Mouse (Mus musculus): ENCODE results near the gene Gtf2e1. TPM values are rescaled to one million over a fixed set of nuclear protein-coding genes. Genes with fewer than 3 reads are reported as not detected.

The Gtf2e1 gene
- polyA plus RNA-seq, 1 experiment from 2014 or later = 31.9 TPM

DNA sequence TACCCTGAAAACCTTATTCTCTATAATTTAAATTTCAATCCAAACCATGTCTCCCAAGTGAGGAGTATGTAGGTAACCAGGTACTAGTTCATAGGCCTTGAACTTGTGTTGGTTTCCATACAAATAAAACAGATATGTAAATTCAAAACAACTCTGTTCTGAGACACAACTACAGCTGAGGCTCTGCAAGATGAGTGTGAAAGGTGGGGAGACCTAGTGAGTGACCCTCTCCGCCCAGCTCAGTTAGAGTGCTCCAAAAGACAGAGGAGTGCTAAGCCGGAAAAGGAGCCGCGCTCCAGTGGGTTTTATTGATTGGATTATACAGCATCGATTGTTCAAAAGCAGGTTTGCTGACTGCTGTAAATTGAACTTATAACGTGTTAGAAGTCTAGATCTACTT is 22.8 kb upstream of the Gtf2e1 start:
- Histone ChIP-seq H3K4me2 (ENCODE audit: low read length) (no peak overlapping the region), H3K27me3 (ENCODE audit: control insufficient read depth, insufficient read depth, low read depth, low read length) (no peaks in the 10 kb centered on the region), H3K9ac (ENCODE audit: low read depth, low read length) (no peak overlapping the region), H3K9me3 (replicated peaks; ENCODE audit: control insufficient read depth, low read length, poor library complexity, severe bottlenecking) (no peaks in the 10 kb centered on the region), H3K4me3 (ENCODE audit: low read depth, low read length) (no peak overlapping the region), H3K36me3 (ENCODE audit: control insufficient read depth, insufficient read depth, low read length) (peaks cover 2% of the 10 kb centered on the region; the same call in 1 of the 2 replicates), H3K27ac (ENCODE audit: low read length) (no peak overlapping the region), H3K4me1 (ENCODE audit: control insufficient read depth, insufficient read depth, low read length) (no peaks in the 10 kb centered on the region)
- WGBS = 43% methylated on average over 6 of the region's 6 CpGs
- ATAC-seq = no peak

DNA sequence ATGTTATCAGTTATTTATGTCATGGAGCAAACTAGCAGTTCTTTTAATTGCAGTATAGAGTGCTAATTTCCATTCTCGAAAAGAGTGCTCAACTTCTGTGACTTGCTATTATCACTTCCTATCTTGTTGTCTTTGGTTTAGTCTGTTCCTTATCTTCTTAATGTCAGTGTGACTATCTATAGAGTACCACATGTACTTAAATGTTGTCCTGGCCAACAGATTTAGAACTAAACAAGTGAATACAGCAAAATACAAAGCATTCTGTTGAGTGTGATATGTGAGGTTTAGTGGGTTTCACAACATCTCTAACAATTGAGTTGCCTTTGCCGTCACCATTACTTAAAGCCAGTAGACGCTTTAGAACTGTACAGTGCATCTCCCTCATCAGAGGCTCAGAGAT is 13.2 kb upstream of the Gtf2e1 start:
- H3K4me2 ChIP-seq (ENCODE audit: low read length) = no peak overlapping the region
- no peaks in the 10 kb centered on the region for H3K9me3 ChIP-seq (replicated peaks; ENCODE audit: control insufficient read depth, low read length, poor library complexity, severe bottlenecking)
- no peaks in the 10 kb centered on the region for H3K27me3 ChIP-seq (ENCODE audit: control insufficient read depth, insufficient read depth, low read depth, low read length)
- no peak for ATAC-seq
- 96% methylated on average over 3 of the region's 3 CpGs for WGBS
- H3K9ac ChIP-seq (ENCODE audit: low read depth, low read length) = no peak overlapping the region
- H3K4me3 ChIP-seq (ENCODE audit: low read depth, low read length) = no peak overlapping the region
- H3K36me3 ChIP-seq (ENCODE audit: control insufficient read depth, insufficient read depth, low read length) = peaks cover 2% of the 10 kb centered on the region; the same call in 1 of the 2 replicates
- H3K27ac ChIP-seq (ENCODE audit: low read length) = no peak overlapping the region
- no peaks in the 10 kb centered on the region for H3K4me1 ChIP-seq (ENCODE audit: control insufficient read depth, insufficient read depth, low read length)

DNA sequence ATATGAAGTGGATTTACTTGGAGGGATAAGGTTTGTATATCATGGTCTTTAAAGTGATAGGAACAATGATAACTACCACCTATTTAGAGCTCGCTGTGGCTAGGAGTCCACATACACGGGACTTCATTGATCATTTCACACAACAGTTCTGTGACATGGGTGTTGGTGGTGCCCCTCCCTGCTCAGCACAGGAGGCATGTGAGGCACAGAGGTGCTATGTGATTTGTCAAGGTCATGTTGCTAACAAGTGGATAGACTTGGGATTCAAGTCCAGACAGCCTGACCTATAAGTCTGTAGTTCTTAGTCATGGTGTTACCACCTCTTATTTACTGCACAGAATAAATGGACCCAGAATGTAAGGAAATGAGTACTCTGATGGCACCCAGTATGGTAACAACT is 11.4 kb upstream of the Gtf2e1 start:
- 94% methylated on average over 2 of the region's 2 CpGs for WGBS
- ATAC-seq = no peak
- peaks cover 3% of the 10 kb centered on the region; the same call in 1 of the 2 replicates for H3K4me1 ChIP-seq (ENCODE audit: control insufficient read depth, insufficient read depth, low read length)
- no peak overlapping the region for H3K27ac ChIP-seq (ENCODE audit: low read length)
- H3K4me2 ChIP-seq (ENCODE audit: low read length) = no peak overlapping the region
- H3K9me3 ChIP-seq (replicated peaks; ENCODE audit: control insufficient read depth, low read length, poor library complexity, severe bottlenecking) = no peaks in the 10 kb centered on the region
- no peak overlapping the region for H3K4me3 ChIP-seq (ENCODE audit: low read depth, low read length)
- no peaks in the 10 kb centered on the region for H3K27me3 ChIP-seq (ENCODE audit: control insufficient read depth, insufficient read depth, low read depth, low read length)
- no peaks in the 10 kb centered on the region for H3K36me3 ChIP-seq (ENCODE audit: control insufficient read depth, insufficient read depth, low read length)
- H3K9ac ChIP-seq (ENCODE audit: low read depth, low read length) = no peak overlapping the region

DNA sequence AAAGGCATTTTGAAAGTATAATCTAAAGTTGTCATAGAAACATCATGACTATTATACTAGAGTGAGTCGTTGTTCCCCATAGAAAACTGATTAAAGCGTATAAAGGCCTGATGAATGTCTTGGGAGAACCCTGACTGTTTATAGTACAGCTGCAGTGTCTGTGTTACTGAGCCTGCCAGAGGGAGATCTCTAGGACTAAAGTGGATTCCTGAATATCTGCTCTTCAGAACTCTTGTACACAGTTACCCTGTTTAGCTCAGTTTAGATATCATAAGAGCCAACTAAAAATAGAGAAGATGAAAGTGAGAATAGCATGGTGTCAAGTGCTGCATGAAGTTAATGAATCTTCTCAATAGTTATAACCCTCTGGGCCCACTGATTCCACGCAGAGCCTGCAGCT is 10.7 kb upstream of the Gtf2e1 start:
- no peak overlapping the region for H3K27ac ChIP-seq (ENCODE audit: low read length)
- ATAC-seq = no peak

DNA sequence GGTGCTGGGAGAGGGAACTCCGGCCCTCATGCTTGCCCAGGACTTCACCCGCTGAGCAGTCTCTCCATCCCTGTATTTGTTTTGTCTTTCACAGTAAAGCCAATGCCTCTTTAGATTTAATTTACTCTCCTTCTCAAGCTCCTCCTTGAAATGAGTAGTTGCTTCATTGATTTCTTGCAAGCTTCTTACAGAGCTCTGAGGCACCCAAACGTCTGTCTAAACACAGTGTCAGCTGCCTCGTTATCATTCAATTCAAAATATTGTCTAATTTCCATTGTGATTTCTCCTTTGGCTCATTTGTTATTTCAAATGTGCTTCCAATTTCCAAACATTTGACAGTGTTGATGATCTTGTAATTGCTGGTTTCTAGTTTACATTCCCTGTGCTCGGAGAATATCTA is 6.7 kb upstream of the Gtf2e1 start:
- Histone ChIP-seq H3K4me2 (ENCODE audit: low read length) (no peak overlapping the region), H3K9ac (ENCODE audit: low read depth, low read length) (no peak overlapping the region), H3K9me3 (replicated peaks; ENCODE audit: control insufficient read depth, low read length, poor library complexity, severe bottlenecking) (no peaks in the 10 kb centered on the region), H3K4me1 (ENCODE audit: control insufficient read depth, insufficient read depth, low read length) (peaks cover 3% of the 10 kb centered on the region; the same call in 1 of the 2 replicates), H3K4me3 (ENCODE audit: low read depth, low read length) (no peak overlapping the region), H3K27me3 (ENCODE audit: control insufficient read depth, insufficient read depth, low read depth, low read length) (no peaks in the 10 kb centered on the region), H3K36me3 (ENCODE audit: control insufficient read depth, insufficient read depth, low read length) (no peaks in the 10 kb centered on the region), H3K27ac (ENCODE audit: low read length) (no peak overlapping the region)
- ATAC-seq = no peak
- WGBS = 59% methylated on average over 5 of the region's 5 CpGs

More for the DNA sequence above, 10.7 kb upstream of the Gtf2e1 start:
- Histone ChIP-seq H3K27me3 (ENCODE audit: control insufficient read depth, insufficient read depth, low read depth, low read length) (no peaks in the 10 kb centered on the region), H3K4me2 (ENCODE audit: low read length) (no peak overlapping the region), H3K36me3 (ENCODE audit: control insufficient read depth, insufficient read depth, low read length) (no peaks in the 10 kb centered on the region), H3K9me3 (replicated peaks; ENCODE audit: control insufficient read depth, low read length, poor library complexity, severe bottlenecking) (no peaks in the 10 kb centered on the region), H3K9ac (ENCODE audit: low read depth, low read length) (no peak overlapping the region), H3K4me1 (ENCODE audit: control insufficient read depth, insufficient read depth, low read length) (peaks cover 3% of the 10 kb centered on the region; the same call in 1 of the 2 replicates), H3K4me3 (ENCODE audit: low read depth, low read length) (no peak overlapping the region)
- 49% methylated on average over 3 of the region's 3 CpGs for WGBS

DNA sequence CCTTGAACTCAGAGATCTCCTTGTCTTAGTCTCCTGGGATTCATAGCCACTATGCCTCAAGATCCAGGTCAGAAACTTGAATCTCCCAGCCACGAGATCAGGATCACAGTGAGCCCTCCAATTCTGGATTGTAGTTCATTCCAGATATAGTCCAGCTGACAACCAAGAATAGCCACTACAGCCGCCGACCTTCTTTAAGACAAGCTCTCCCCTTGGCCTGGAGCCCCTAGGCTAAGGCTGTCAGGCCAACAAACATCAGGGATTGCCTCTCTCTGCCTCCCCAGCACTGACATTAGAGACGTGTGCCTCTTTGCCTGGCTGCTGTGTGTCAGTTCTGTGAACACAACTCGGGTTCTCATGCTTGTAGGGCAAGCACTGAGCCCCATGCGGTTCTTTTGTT is 1.2 kb upstream of the Gtf2e1 start:
- 82% methylated on average over 6 of the region's 6 CpGs for WGBS
- H3K4me3 ChIP-seq (ENCODE audit: low read depth, low read length) = no peak overlapping the region
- ATAC-seq = no peak

DNA sequence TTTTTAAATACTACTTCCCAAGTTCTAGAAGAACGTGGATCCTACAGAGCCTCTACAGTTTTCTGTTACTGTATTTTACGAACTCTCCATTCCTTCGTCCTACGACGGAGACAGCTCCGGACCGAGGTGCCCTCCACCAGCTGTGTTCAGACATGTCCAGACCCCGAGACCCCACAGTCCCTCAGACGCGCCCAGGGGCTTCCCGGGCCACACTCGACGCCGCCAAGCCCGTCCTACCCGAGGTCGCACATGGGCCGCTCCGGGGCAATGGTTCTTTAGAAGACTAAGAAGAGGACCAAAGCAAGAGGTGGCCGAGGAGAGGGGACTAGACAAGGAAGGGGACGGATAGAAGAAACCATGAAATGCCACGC is 364 bp downstream of the Gtf2e1 start:
- Histone ChIP-seq H3K9me3 (replicated peaks; ENCODE audit: control insufficient read depth, low read length, poor library complexity, severe bottlenecking) (no peaks in the 10 kb centered on the region), H3K4me1 (ENCODE audit: control insufficient read depth, insufficient read depth, low read length) (peaks cover 22% of the 10 kb centered on the region), H3K9ac (ENCODE audit: low read depth, low read length) (peak overlapping the region; percentile 83), H3K36me3 (ENCODE audit: control insufficient read depth, insufficient read depth, low read length) (0 out of 2 replicates have a peak, but pooled peaks cover 3% of the 10 kb centered on the region), H3K27ac (ENCODE audit: low read length) (peak overlapping the region; percentile 86), H3K4me3 (ENCODE audit: low read depth, low read length) (peak overlapping the region; percentile 66), H3K4me2 (ENCODE audit: low read length) (peak overlapping the region; percentile 76), H3K27me3 (ENCODE audit: control insufficient read depth, insufficient read depth, low read depth, low read length) (no peaks in the 10 kb centered on the region)
- under 1% methylated on average over 22 of the region's 22 CpGs for WGBS
- peak; percentile 75 for ATAC-seq

More for the DNA sequence above, 1.2 kb upstream of the Gtf2e1 start:
- H3K4me2 ChIP-seq (ENCODE audit: low read length) = no peak overlapping the region; the same call in 1 of the 2 replicates
- peaks cover 18% of the 10 kb centered on the region for H3K4me1 ChIP-seq (ENCODE audit: control insufficient read depth, insufficient read depth, low read length)
- H3K27me3 ChIP-seq (ENCODE audit: control insufficient read depth, insufficient read depth, low read depth, low read length) = no peaks in the 10 kb centered on the region
- H3K36me3 ChIP-seq (ENCODE audit: control insufficient read depth, insufficient read depth, low read length) = no peaks in the 10 kb centered on the region
- no peak overlapping the region for H3K27ac ChIP-seq (ENCODE audit: low read length)
- no peaks in the 10 kb centered on the region for H3K9me3 ChIP-seq (replicated peaks; ENCODE audit: control insufficient read depth, low read length, poor library complexity, severe bottlenecking)
- H3K9ac ChIP-seq (ENCODE audit: low read depth, low read length) = no peak overlapping the region

DNA sequence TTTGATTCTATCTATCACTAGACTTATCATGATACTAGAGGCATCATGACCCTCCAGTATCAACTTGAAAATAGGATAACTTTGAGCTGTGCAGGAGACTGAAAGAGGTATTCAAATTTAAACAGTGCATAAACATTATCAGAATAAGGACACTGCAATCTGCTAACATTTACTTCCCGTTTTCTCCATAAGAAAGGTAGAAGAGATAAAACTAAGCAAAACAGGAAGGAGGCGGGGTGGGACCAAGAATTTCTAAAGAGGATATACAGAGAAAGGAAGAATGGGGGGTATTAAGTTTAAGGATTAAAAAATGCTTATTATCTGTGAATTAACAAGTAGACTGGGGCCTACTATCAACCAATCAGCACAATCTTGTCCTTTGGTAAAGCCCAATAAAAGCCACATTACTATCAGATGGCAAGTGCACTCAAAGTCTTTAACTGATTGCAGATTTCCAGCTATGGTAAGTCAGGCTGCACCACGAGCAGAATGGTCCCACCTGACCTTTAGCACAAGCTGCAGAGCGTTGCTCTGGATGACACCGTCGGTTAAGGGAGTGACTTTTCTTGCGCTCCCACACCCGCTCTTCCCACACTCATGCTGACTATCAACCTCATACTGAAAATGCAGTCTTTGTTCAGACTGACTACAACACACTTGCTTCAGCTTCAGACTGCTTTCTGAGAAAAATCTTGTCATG is 6.1 kb downstream of the Gtf2e1 start:
- H3K4me3 ChIP-seq (ENCODE audit: low read depth, low read length) = no peak overlapping the region
- H3K4me2 ChIP-seq (ENCODE audit: low read length) = no peak overlapping the region
- H3K4me1 ChIP-seq (ENCODE audit: control insufficient read depth, insufficient read depth, low read length) = peaks cover 17% of the 10 kb centered on the region
- no peak overlapping the region for H3K27ac ChIP-seq (ENCODE audit: low read length)
- H3K36me3 ChIP-seq (ENCODE audit: control insufficient read depth, insufficient read depth, low read length) = 0 out of 2 replicates have a peak, but pooled peaks cover 3% of the 10 kb centered on the region
- H3K27me3 ChIP-seq (ENCODE audit: control insufficient read depth, insufficient read depth, low read depth, low read length) = no peaks in the 10 kb centered on the region
- no peak overlapping the region for H3K9ac ChIP-seq (ENCODE audit: low read depth, low read length)
- no peak for ATAC-seq
- H3K9me3 ChIP-seq (replicated peaks; ENCODE audit: control insufficient read depth, low read length, poor library complexity, severe bottlenecking) = no peaks in the 10 kb centered on the region
- WGBS = 87% methylated on average over 8 of the region's 8 CpGs

DNA sequence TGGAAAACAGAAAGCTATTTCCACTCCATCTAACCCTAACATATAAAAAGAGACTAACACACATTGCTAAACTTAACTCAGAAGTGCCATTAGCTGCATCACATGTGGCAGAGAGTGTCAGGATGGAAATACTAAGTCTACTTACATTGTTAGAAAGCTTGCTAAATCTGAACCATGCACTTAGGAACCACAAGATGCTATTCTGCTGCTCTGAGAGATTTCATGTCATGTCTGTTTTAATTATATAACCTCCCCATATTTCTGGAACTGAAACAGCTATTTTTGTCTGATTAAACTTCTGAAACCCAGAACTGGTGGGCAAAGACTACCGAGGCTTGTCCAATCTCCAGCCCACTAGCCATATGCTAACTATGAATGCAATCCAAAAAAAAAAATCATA is 7.5 kb downstream of the Gtf2e1 start:
- Histone ChIP-seq H3K9me3 (replicated peaks; ENCODE audit: control insufficient read depth, low read length, poor library complexity, severe bottlenecking) (no peaks in the 10 kb centered on the region), H3K4me3 (ENCODE audit: low read depth, low read length) (no peak overlapping the region), H3K4me2 (ENCODE audit: low read length) (no peak overlapping the region), H3K27ac (ENCODE audit: low read length) (no peak overlapping the region), H3K4me1 (ENCODE audit: control insufficient read depth, insufficient read depth, low read length) (peaks cover 13% of the 10 kb centered on the region), H3K36me3 (ENCODE audit: control insufficient read depth, insufficient read depth, low read length) (0 out of 2 replicates have a peak, but pooled peaks cover 3% of the 10 kb centered on the region), H3K9ac (ENCODE audit: low read depth, low read length) (no peak overlapping the region), H3K27me3 (ENCODE audit: control insufficient read depth, insufficient read depth, low read depth, low read length) (no peaks in the 10 kb centered on the region)
- no peak for ATAC-seq
- 100% methylated on average over 1 of the region's 1 CpGs for WGBS
